Mouse (Mus musculus) heart, embryonic 12.5 days (tissue): ENCODE data around the gene Emsy. TPM values are rescaled to one million over a fixed set of nuclear protein-coding genes. Genes with fewer than 3 reads are reported as not detected.

Experiments
- ATAC-seq: fragments of 200-750 bp; cut with Nextera tagmentation; 2 replicates; pipeline ENCODE4 v1.8.0; 2017; ENCODE audit warnings: moderate TSS enrichment, moderate library complexity; ENCODE audit not compliant: insufficient number of reproducible peaks, low FRiP score
- H3K27ac ChIP-seq: fragments of 300-500 bp; sonication (generic); 2 replicates; pipeline ENCODE4 v1.5.1; 2016; ENCODE audit warnings: mild to moderate bottlenecking, moderate library complexity; ENCODE audit not compliant: poor library complexity, severe bottlenecking
- H3K27me3 ChIP-seq: fragments of 300-500 bp; sonication (generic); replicated peaks from 2 replicates; pipeline ENCODE4 v1.6.1; 2016; ENCODE audit warnings: mild to moderate bottlenecking, moderate library complexity
- H3K36me3 ChIP-seq: fragments of 300-500 bp; sonication (generic); 2 replicates; pipeline ENCODE4 v1.6.1; 2016; ENCODE audit warnings: mild to moderate bottlenecking, moderate library complexity
- H3K4me1 ChIP-seq: fragments of 300-500 bp; sonication (generic); replicated peaks from 2 replicates; pipeline ENCODE4 v1.6.1; 2016; ENCODE audit warnings: mild to moderate bottlenecking
- H3K4me2 ChIP-seq: fragments of 300-500 bp; sonication (generic); 2 replicates; pipeline ENCODE4 v1.6.1; 2016; ENCODE audit warnings: mild to moderate bottlenecking, moderate library complexity
- H3K4me3 ChIP-seq: fragments of 300-500 bp; sonication (generic); 2 replicates; pipeline ENCODE4 v1.5.1; 2016; ENCODE audit warnings: mild to moderate bottlenecking
- H3K9ac ChIP-seq: fragments of 300-500 bp; sonication (generic); 2 replicates; pipeline ENCODE4 v1.6.1; 2016; ENCODE audit warnings: mild to moderate bottlenecking, moderate library complexity
- H3K9me3 ChIP-seq: fragments of 300-500 bp; sonication (generic); replicated peaks from 2 replicates; pipeline ENCODE4 v1.6.1; 2016; ENCODE audit warnings: mild to moderate bottlenecking, moderate library complexity
- WGBS: fragments of 180-500 bp; shearing (Covaris S2); methylation state at CpG from one replicate; pipeline ENCODE4 v1.1.7; 2016; 5-methylcytosine and 5-hydroxymethylcytosine counted together
- polyA plus RNA-seq: library from polyadenylated mRNA; unstranded; fragments of >200 nt; fragmentation: Nextera tagmentation; extraction: Ambion mirVana; gene quantifications from 2 replicates; pipeline ENCODE4 v1.2.1, GENCODE M21; 2016

Gene Emsy
- polyA plus RNA-seq, 1 experiment from 2014 or later: 28.2 TPM

DNA sequence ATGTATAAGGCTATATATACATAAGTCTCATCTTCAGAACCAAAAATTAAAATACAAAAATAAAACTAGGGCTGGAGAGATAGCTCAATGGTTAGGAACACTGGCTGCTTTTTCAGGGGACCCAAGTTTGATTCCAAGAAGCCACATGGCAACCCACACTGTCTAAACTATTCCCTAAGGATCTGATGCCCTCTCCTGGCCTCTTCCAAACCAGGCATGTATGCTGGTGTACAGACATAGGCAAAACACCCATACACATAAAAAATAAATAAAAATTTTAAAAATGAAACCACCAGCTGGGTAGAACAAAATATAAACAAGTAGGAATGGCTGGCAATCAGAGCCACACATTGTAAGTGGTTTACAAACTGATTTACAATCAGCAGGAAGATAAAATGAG is 48.1 kb downstream of the Emsy start:
- Histone ChIP-seq H3K4me3 (no peak overlapping the region), H3K9ac (no peak overlapping the region), H3K27ac (no peak overlapping the region), H3K27me3 (no peaks in the 10 kb centered on the region), H3K9me3 (no peaks in the 10 kb centered on the region), H3K4me1 (no peaks in the 10 kb centered on the region), H3K36me3 (peaks cover 30% of the 10 kb centered on the region), H3K4me2 (no peak overlapping the region)
- ATAC-seq: no peak

DNA sequence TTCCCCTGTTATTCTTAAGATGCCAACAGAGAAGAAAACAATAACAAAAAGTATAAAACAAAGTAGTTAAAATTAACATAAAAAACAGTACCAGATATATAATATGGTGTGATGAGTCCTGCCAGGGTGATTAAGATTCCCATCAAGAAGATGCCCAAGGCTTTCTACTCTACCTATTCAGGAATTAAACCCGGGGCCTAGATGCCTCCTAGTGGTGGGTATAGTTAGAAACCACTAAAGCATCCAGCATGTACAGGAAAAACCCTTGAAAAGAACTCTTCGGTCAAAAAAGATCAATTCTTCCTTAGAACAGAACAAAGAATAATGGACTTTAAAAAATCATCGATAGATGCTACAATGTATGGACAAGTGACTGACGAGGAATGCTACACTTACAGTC is 49.4 kb downstream of the Emsy start:
- no peak for ATAC-seq
- 78% methylated on average over 4 of the region's 4 CpGs for WGBS
- H3K4me1 ChIP-seq: no peaks in the 10 kb centered on the region
- no peak overlapping the region for H3K27ac ChIP-seq
- no peak overlapping the region for H3K4me3 ChIP-seq
- H3K27me3 ChIP-seq: no peaks in the 10 kb centered on the region
- H3K9me3 ChIP-seq: no peaks in the 10 kb centered on the region
- H3K9ac ChIP-seq: no peak overlapping the region
- peaks cover 25% of the 10 kb centered on the region for H3K36me3 ChIP-seq
- H3K4me2 ChIP-seq: no peak overlapping the region

DNA sequence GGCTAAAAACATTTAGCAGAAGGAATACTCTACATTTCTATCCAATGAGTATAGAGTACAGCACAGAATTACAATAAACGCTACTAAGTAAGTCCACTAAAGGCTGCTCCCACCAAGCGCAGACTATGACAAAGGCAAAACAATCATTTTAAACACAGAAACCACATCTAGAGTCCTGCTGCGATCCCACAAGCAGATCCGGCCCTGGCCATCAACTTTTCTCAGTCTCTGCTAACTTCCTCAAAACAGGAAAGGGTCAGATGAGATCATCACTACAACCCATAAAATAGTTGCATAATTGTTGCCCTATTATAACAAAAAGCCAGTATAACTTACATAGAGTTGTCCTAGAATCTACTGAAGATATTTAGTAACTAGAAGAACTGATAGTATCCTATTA is 54.9 kb downstream of the Emsy start:
- Histone ChIP-seq H3K9me3 (no peaks in the 10 kb centered on the region), H3K4me3 (no peak overlapping the region), H3K4me1 (no peaks in the 10 kb centered on the region), H3K27me3 (no peaks in the 10 kb centered on the region), H3K4me2 (no peak overlapping the region), H3K9ac (no peak overlapping the region), H3K27ac (no peak overlapping the region), H3K36me3 (peaks cover 32% of the 10 kb centered on the region)
- ATAC-seq: no peak
- 83% methylated on average over 4 of the region's 4 CpGs for WGBS

DNA sequence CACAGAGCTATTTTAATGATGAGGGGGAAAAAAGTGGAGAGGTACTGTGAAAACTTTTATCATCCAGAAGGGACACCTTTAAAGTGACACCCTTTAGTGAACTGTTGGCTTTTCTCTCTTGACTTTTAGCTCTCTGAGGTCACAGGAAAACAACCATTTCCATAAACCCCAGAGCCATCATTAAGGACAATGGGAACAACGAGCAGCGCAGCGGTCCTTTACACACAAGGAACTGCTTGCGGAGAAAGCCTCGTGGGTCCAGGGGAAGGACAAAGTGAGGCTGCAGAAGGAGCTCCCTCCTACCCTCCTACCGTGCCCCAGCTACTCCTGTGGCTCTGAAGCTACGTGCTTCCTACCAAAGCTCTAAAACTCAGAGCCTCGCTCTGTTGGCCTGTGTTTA is 59.2 kb downstream of the Emsy start:
- Histone ChIP-seq H3K4me2 (no peak overlapping the region), H3K27me3 (no peaks in the 10 kb centered on the region), H3K4me1 (0 out of 2 replicates have a peak, but pooled peaks cover 3% of the 10 kb centered on the region), H3K4me3 (no peak overlapping the region), H3K9ac (no peak overlapping the region), H3K27ac (no peak overlapping the region), H3K36me3 (peaks cover 55% of the 10 kb centered on the region), H3K9me3 (no peaks in the 10 kb centered on the region)
- WGBS: 81% methylated on average over 8 of the region's 8 CpGs
- ATAC-seq: no peak

DNA sequence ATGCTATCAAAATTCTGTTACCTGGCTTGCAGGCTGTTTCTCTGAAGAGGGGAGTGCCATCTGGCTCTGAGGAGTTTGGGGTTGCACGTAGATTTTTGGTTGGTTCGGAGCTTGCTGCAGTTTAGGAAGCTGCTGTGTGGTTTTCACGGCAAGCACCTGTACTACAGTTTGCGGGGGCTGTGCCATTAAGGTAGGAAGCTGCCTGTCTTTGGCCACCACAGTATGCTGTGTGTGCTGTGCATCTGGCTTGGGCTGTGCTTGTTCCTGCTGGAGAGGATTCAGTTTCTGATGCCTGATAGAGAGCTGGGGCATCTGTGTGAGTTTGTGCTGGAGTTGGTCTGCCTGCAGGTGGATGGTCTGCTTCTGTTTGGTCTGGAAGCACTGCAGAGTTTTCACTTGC is 61.9 kb downstream of the Emsy start:
- peaks cover 63% of the 10 kb centered on the region for H3K36me3 ChIP-seq
- no peak overlapping the region for H3K27ac ChIP-seq
- H3K4me3 ChIP-seq: no peak overlapping the region
- no peaks in the 10 kb centered on the region for H3K27me3 ChIP-seq
- H3K9ac ChIP-seq: no peak overlapping the region
- 89% methylated on average over 4 of the region's 4 CpGs for WGBS
- H3K4me2 ChIP-seq: no peak overlapping the region
- H3K9me3 ChIP-seq: no peaks in the 10 kb centered on the region
- no peak for ATAC-seq
- H3K4me1 ChIP-seq: 0 out of 2 replicates have a peak, but pooled peaks cover 3% of the 10 kb centered on the region

DNA sequence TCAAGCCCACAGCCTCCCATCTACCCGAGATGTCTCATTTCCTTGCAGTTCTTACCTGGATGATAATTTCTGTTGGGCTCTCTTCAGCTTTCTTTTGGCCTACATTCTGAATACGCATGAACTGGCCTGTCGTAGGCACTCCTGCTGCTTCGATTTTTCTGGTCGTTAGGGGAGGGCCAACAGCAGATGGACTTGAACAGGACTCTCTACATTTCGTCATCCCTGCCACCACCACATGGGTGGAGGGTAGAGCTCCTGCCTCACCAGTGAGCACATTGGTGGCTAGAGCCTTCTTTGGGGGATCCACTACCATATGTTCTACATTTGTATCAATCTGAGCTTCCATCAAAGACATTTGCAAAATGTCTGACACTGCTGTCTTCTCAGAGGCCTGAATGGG is 63.3 kb downstream of the Emsy start:
- Histone ChIP-seq H3K9me3 (no peaks in the 10 kb centered on the region), H3K4me1 (0 out of 2 replicates have a peak, but pooled peaks cover 3% of the 10 kb centered on the region), H3K4me3 (no peak overlapping the region), H3K27me3 (no peaks in the 10 kb centered on the region), H3K36me3 (peaks cover 56% of the 10 kb centered on the region), H3K4me2 (no peak overlapping the region), H3K27ac (no peak overlapping the region), H3K9ac (no peak overlapping the region)
- 83% methylated on average over 6 of the region's 6 CpGs for WGBS
- no peak for ATAC-seq

DNA sequence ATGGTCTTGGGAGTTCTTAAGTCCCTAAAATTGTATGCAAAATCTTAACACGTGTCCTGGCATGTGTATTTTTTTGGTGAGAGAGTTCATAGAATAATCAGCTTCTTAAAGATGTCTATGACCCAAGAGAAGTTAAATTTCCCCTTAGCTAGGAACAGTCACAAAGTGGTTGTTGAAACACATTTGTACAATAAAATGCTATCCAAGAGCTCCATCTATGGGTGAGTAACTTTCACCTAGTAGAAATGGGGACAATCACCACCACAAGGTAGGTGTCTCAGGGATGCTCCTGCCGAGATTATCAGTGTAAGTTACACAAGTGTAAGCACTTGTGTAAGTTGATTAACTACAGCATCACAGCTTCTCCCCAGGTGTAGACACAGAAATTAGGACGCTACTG is 67.6 kb downstream of the Emsy start:
- H3K4me3 ChIP-seq: no peak overlapping the region
- no peak overlapping the region for H3K27ac ChIP-seq
- 63% methylated on average over 3 of the region's 3 CpGs for WGBS
- peaks cover 38% of the 10 kb centered on the region for H3K36me3 ChIP-seq
- no peaks in the 10 kb centered on the region for H3K27me3 ChIP-seq
- no peaks in the 10 kb centered on the region for H3K4me1 ChIP-seq
- H3K9me3 ChIP-seq: no peaks in the 10 kb centered on the region
- no peak overlapping the region for H3K9ac ChIP-seq
- ATAC-seq: no peak
- no peak overlapping the region for H3K4me2 ChIP-seq

DNA sequence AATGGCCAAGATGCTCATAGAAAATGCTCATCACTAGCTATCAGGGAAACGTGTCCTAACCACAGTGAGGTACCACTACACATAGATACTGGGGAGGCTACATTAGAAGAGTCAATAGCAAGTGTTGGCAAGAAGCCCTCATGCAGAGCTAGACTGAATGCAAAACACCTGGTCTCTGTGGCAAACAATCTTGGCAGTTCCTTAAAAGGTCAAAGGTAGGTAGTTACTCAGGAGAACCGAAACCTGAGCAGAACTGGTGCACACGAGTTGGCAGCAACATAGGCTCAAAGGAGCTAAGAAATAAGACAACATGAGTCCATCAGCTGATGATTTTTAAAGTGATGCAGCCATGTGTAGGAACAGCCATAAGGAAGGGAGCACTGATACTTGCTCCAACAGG is 70.3 kb downstream of the Emsy start:
- no peak overlapping the region for H3K4me3 ChIP-seq
- H3K9ac ChIP-seq: no peak overlapping the region
- H3K27ac ChIP-seq: no peak overlapping the region
- ATAC-seq: no peak
- peaks cover 27% of the 10 kb centered on the region for H3K36me3 ChIP-seq
- H3K27me3 ChIP-seq: no peaks in the 10 kb centered on the region
- H3K4me2 ChIP-seq: no peak overlapping the region
- no peaks in the 10 kb centered on the region for H3K9me3 ChIP-seq
- H3K4me1 ChIP-seq: no peaks in the 10 kb centered on the region
- WGBS: 86% methylated on average over 3 of the region's 3 CpGs

DNA sequence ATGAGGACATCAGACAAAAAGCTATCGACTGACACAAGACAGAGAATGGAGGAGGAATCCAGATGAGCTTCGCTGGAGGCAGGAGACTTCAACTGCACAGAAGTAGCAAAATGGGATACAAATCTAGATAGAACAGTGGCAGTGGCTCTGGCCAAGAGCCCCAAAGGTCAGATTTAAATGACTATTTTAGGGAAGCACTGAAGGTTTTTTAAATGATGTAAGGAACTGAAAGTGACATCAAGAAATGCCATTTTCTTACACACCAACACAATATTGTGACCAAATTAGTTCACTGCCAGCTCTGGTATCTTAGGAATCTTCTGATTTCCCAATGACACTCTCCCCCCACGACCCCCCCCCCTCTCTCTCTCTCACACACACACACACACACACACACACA is 72.0 kb downstream of the Emsy start:
- H3K36me3 ChIP-seq: peaks cover 12% of the 10 kb centered on the region
- no peaks in the 10 kb centered on the region for H3K9me3 ChIP-seq
- H3K27me3 ChIP-seq: no peaks in the 10 kb centered on the region
- H3K4me3 ChIP-seq: no peak overlapping the region
- H3K4me2 ChIP-seq: no peak overlapping the region
- H3K9ac ChIP-seq: no peak overlapping the region
- H3K27ac ChIP-seq: no peak overlapping the region
- H3K4me1 ChIP-seq: no peaks in the 10 kb centered on the region
- WGBS: 77% methylated on average over 2 of the region's 3 CpGs
- ATAC-seq: no peak

DNA sequence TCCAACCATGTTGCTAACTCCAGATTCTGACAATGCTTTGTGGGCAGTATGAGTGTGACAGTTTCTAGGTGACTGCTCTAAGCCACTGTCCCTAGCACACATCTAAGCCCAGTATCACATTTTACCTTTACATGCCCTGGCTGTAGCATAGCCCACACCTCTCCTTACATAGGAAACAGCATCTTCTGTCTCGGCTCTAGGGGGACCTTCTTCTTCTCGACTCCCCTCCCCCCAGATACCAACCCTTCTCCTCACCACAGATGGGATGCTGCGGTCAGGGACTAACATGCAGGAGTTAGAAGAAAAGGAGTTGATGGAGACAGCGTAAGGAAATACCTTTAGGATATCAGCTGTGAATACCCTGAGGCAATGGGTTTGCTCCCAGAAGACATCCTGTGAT is 75.3 kb downstream of the Emsy start:
- Histone ChIP-seq H3K9me3 (no peaks in the 10 kb centered on the region), H3K27ac (no peak overlapping the region), H3K4me2 (no peak overlapping the region), H3K4me3 (no peak overlapping the region), H3K27me3 (no peaks in the 10 kb centered on the region), H3K4me1 (no peaks in the 10 kb centered on the region), H3K36me3 (no peaks in the 10 kb centered on the region), H3K9ac (no peak overlapping the region)
- no peak for ATAC-seq
- WGBS: 77% methylated on average over 4 of the region's 4 CpGs

DNA sequence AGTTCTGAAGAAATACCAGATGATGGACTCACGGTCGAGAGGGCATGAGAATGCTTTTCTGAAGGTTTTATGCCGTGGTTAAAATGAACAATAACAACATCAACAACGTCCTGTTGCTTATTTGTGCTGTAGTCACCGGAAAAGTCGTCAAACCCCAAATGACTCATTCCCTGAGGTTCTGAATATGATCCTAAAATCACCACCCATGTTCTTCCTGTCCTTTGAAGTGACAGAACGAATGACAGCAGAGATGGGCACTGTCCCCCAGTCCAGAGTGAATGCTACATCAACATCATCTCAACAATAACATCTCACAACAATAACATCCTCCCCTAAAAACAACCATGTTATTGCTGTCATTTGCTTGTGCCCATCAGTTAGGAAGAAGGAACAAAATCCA is 76.1 kb downstream of the Emsy start:
- no peaks in the 10 kb centered on the region for H3K27me3 ChIP-seq
- H3K27ac ChIP-seq: no peak overlapping the region
- H3K9me3 ChIP-seq: no peaks in the 10 kb centered on the region
- ATAC-seq: no peak
- H3K4me2 ChIP-seq: no peak overlapping the region
- H3K9ac ChIP-seq: no peak overlapping the region
- no peaks in the 10 kb centered on the region for H3K36me3 ChIP-seq
- WGBS: 75% methylated on average over 7 of the region's 7 CpGs
- H3K4me3 ChIP-seq: no peak overlapping the region
- H3K4me1 ChIP-seq: no peaks in the 10 kb centered on the region

DNA sequence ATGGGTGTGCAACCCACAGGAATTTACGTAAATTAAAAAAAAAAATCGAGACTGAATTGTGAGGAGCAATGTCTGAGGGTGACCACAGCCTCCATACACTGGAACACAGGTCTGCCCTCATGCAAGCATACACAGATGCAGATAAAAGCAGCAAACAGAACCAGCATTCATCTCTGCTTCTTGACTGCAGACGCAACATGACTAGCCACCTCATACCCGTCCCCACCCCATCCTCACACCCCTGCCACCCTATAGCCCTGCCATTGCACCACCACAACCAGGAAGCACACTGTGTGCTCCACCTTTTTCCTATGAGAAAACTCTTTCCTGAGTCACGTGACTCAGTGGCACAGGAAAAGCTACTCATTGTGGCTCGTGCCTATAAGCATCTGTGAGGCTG is 76.9 kb downstream of the Emsy start:
- H3K36me3 ChIP-seq: no peaks in the 10 kb centered on the region
- no peak overlapping the region for H3K4me2 ChIP-seq
- H3K9ac ChIP-seq: no peak overlapping the region
- no peak overlapping the region for H3K4me3 ChIP-seq
- H3K9me3 ChIP-seq: no peaks in the 10 kb centered on the region
- H3K27me3 ChIP-seq: no peaks in the 10 kb centered on the region
- no peaks in the 10 kb centered on the region for H3K4me1 ChIP-seq
- WGBS: 70% methylated on average over 6 of the region's 6 CpGs
- H3K27ac ChIP-seq: no peak overlapping the region
- ATAC-seq: no peak
